ENCODE assay signal across 15 mouse cellular contexts in the genomic region with DNA sequence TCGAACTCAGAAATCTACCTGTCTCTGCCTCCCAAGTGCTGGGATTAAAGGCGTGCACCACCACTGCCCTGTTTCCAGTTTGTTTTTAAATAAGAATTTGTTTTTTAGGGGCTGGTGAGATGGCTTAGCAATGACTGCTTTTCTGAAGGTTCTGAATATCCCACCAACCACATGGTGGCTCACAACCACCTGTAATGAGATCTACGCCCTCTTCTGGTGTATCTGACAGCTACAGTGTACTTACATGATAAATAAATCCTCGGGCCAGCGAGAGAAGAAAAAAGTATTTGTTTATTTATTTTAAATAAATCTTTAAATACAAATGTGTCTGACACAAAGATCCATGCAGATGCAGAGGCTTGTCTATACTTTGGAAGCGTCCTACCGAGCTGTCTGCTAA. TPM values are rescaled to one million over a fixed set of nuclear protein-coding genes. Genes with fewer than 3 reads are reported as not detected.
DNase-seq lines count a peak whose midpoint lies in the region; ATAC-seq and TF ChIP-seq lines count a peak whose summit lies in the region.
"Had no signal": no experiment of that assay in that cellular context is flagged by ENCODE, and none has a peak within 500 bp of the region (broad histone marks: within the 10 kb centered on the region; RNA-seq: fewer than 3 reads in every experiment).

No protein-coding gene starts in this region.

- no peak overlapping the region for H3K4me3 ChIP-seq in heart, adult 2 months
- no peak overlapping the region for H3K4me3 ChIP-seq in lung, embryonic 14.5 days (ENCODE audit: low read depth, low read length)
- H3K4me3 ChIP-seq: embryonic facial prominence, embryonic 10.5 days; heart, embryonic 15.5 days; hindbrain, embryonic 15.5 days; limb, embryonic 12.5 days had no signal

- no peaks in the 10 kb centered on the region for H3K4me1 ChIP-seq in heart, adult 2 months (ENCODE audit: control insufficient read depth, insufficient read depth, low read length)
- H3K4me1 ChIP-seq in lung, embryonic 14.5 days (ENCODE audit: insufficient read depth), result no peaks in the 10 kb centered on the region
- H3K4me1 ChIP-seq: heart, embryonic 15.5 days; hindbrain, embryonic 15.5 days had no signal

- ATAC-seq in lung, embryonic 14.5 days (ENCODE audit: insufficient read depth), result no peak

- intact Hi-C loops in heart, adult 2 months (cut with DNase I), result no loop called here

- WGBS in heart, adult 2 months, result 82% methylated on average over 7 of the region's 7 CpGs
- WGBS in lung, embryonic 14.5 days, result 58% methylated on average over 7 of the region's 7 CpGs

- no peak for TF ChIP-seq EP300 in heart, adult 2 months (IDR thresholded peaks at IDR 0.05; ENCODE audit: insufficient read depth, low read depth, low read length)

- no peak overlapping the region for H3K27ac ChIP-seq in heart, adult 2 months
- no peak overlapping the region for H3K27ac ChIP-seq in lung, embryonic 14.5 days (ENCODE audit: low read depth)
- H3K27ac ChIP-seq: embryonic facial prominence, embryonic 10.5 days; heart, embryonic 15.5 days; hindbrain, embryonic 15.5 days; limb, embryonic 12.5 days had no signal

- no peaks in the 10 kb centered on the region for H3K9me3 ChIP-seq in lung, embryonic 14.5 days (ENCODE audit: low read depth, low read length)
- H3K9me3 ChIP-seq: embryonic facial prominence, embryonic 10.5 days; heart, embryonic 15.5 days; hindbrain, embryonic 15.5 days; limb, embryonic 12.5 days had no signal

- H3K27me3 ChIP-seq in heart, adult 2 months (ENCODE audit: control insufficient read depth, insufficient read depth, low read length), result no peaks in the 10 kb centered on the region
- H3K27me3 ChIP-seq in lung, embryonic 14.5 days (ENCODE audit: insufficient read depth, low read length), result no peaks in the 10 kb centered on the region
- H3K27me3 ChIP-seq: heart, embryonic 15.5 days; hindbrain, embryonic 15.5 days; limb, embryonic 12.5 days had no signal

- no peaks in the 10 kb centered on the region for H3K79me2 ChIP-seq in heart, adult 2 months (replicated peaks; ENCODE audit: control insufficient read depth, insufficient read depth, low read length)

- H3K4me2 ChIP-seq in lung, embryonic 14.5 days, result no peak overlapping the region
- H3K4me2 ChIP-seq: heart, embryonic 15.5 days; hindbrain, embryonic 15.5 days; limb, embryonic 12.5 days had no signal

- TF ChIP-seq CTCF in heart, adult 2 months (IDR thresholded peaks at IDR 0.05), result peak; percentile 33
- peak; percentile 23; the same call in 1 of the 2 replicates for TF ChIP-seq CTCF in lung, embryonic 14.5 days (IDR thresholded peaks at IDR 0.05; ENCODE audit: low read depth)

- no peak overlapping the region for H3K9ac ChIP-seq in heart, adult 2 months (ENCODE audit: low read depth, low read length)
- H3K9ac ChIP-seq in lung, embryonic 14.5 days, result no peak overlapping the region
- H3K9ac ChIP-seq: heart, embryonic 15.5 days; hindbrain, embryonic 15.5 days; limb, embryonic 12.5 days had no signal

- H3K36me3 ChIP-seq in heart, adult 2 months (ENCODE audit: control insufficient read depth, insufficient read depth, low read length), result no peaks in the 10 kb centered on the region
- no peaks in the 10 kb centered on the region for H3K36me3 ChIP-seq in lung, embryonic 14.5 days (ENCODE audit: insufficient read depth)
- H3K36me3 ChIP-seq: embryonic facial prominence, embryonic 10.5 days; heart, embryonic 15.5 days; hindbrain, embryonic 15.5 days; limb, embryonic 12.5 days had no signal

- DNase-seq in heart, adult 2 months, result no peak
- DNase-seq in heart, adult 8-10 months (ENCODE audit: low spot score), result no peak
- peak; percentile 27 for DNase-seq in lung, embryonic 14.5 days
- no peak for DNase-seq in lung, postnatal 36 days
- DNase-seq in MEL-GATA-1-ER (ENCODE audit: extremely low read depth, low read depth), result peak; percentile 30
- DNase-seq in naive thymus-derived CD4-positive, alpha-beta T cell, adult 2 months (ENCODE audit: low read depth), result peak; percentile 10
- no peak for DNase-seq in right cerebral cortex, postnatal 10 days (ENCODE audit: low spot score in 2 of 2)
- DNase-seq in kidney, adult 18-20 months, result no peak
- DNase-seq: cerebellum, adult 9-10 months; kidney, postnatal 25 days; lung, adult 2 months had no signal

- TF ChIP-seq POLR2A in heart, adult 2 months (IDR thresholded peaks at IDR 0.05; ENCODE audit: insufficient read depth, low read depth, low read length), result no peak

RNA-seq across cellular contexts. Expression of a gene that starts 40.3 kb away (rescaled TPM):
- 10 to 100 TPM; 30.3 to 34.4 TPM for total RNA-seq in heart, adult 2 months (2021)
- polyA plus RNA-seq in heart, adult 2 months (2012; rRNA removed), result 8.5 and 16.2 TPM in 2 replicates
- 10 to 100 TPM; 32.9 to 35.5 (median 34.1) TPM for total RNA-seq in heart, adult 8-10 months (2022)
- polyA plus RNA-seq in lung, embryonic 14.5 days (2014; fragmentation: Nextera tagmentation; extraction: Ambion mirVana), result 5.4 and 6.8 TPM in 2 replicates

Comparison
In these comparisons a context has a peak if more than half of its experiments do, and no peak if none do; other contexts are left out.
1. DNase-seq: peak in lung, embryonic 14.5 days (single experiment), MEL-GATA-1-ER (single experiment) and naive thymus-derived CD4-positive, alpha-beta T cell, adult 2 months (single experiment); none in heart, adult 2 months (0 of 2), heart, adult 8-10 months (single experiment), lung, postnatal 36 days (single experiment), right cerebral cortex, postnatal 10 days (0 of 2) and kidney, adult 18-20 months (single experiment).